Mouse (Mus musculus): Measurements from ENCODE around the gene H2-Ob. TPM values are rescaled to one million over a fixed set of nuclear protein-coding genes. Genes with fewer than 3 reads are reported as not detected.

H2-Ob gene
- polyA plus RNA-seq, 1 experiment from 2014 or later, result 0.05 TPM

Other genes with a start within 250 kb of the H2-Ob start
- gene H2-K1, start 238.6 kb upstream of the H2-Ob start, polyA plus RNA-seq (2016; fragmentation: Nextera tagmentation; extraction: Ambion mirVana), result 82.1 and 83.5 TPM in 2 replicates
- 10.6 and 10.7 TPM in 2 replicates for gene Ring1, start 214.2 kb upstream of the H2-Ob start, polyA plus RNA-seq (2016; fragmentation: Nextera tagmentation; extraction: Ambion mirVana)
- gene H2-Ke6, start 210.8 kb upstream of the H2-Ob start, polyA plus RNA-seq (2016; fragmentation: Nextera tagmentation; extraction: Ambion mirVana), result 33.2 and 36.1 TPM in 2 replicates
- gene Slc39a7, start 207.2 kb upstream of the H2-Ob start, polyA plus RNA-seq (2016; fragmentation: Nextera tagmentation; extraction: Ambion mirVana), result 91.7 and 96.0 TPM in 2 replicates
- 29.2 and 31.3 TPM in 2 replicates for gene Rxrb, start 207.1 kb upstream of the H2-Ob start, polyA plus RNA-seq (2016; fragmentation: Nextera tagmentation; extraction: Ambion mirVana)
- gene Col11a2, start 199.5 kb upstream of the H2-Ob start, polyA plus RNA-seq (2016; fragmentation: Nextera tagmentation; extraction: Ambion mirVana), result 0.37 and 0.54 TPM in 2 replicates
- gene H2-Oa, start 146.6 kb upstream of the H2-Ob start, polyA plus RNA-seq (2016; fragmentation: Nextera tagmentation; extraction: Ambion mirVana), result 0.37 and 0.56 TPM in 2 replicates
- 3.1 and 4.3 TPM in 2 replicates for gene H2-DMa, start 119.4 kb upstream of the H2-Ob start, polyA plus RNA-seq (2016; fragmentation: Nextera tagmentation; extraction: Ambion mirVana)
- gene Brd2, start 116.3 kb upstream of the H2-Ob start, polyA plus RNA-seq (2016; fragmentation: Nextera tagmentation; extraction: Ambion mirVana), result 59.9 and 66.1 TPM in 2 replicates
- 0.30 and 0.35 TPM in 2 replicates for gene H2-DMb2, start 95.6 kb upstream of the H2-Ob start, polyA plus RNA-seq (2016; fragmentation: Nextera tagmentation; extraction: Ambion mirVana)
- 0.21 and 0.45 TPM in 2 replicates for gene H2-DMb1, start 85.8 kb upstream of the H2-Ob start, polyA plus RNA-seq (2016; fragmentation: Nextera tagmentation; extraction: Ambion mirVana)
- gene Tap1, start 51.4 kb upstream of the H2-Ob start, polyA plus RNA-seq (2016; fragmentation: Nextera tagmentation; extraction: Ambion mirVana), result 2.3 and 2.6 TPM in 2 replicates
- 4.5 and 5.0 TPM in 2 replicates for gene Psmb9, start 51.1 kb upstream of the H2-Ob start, polyA plus RNA-seq (2016; fragmentation: Nextera tagmentation; extraction: Ambion mirVana)
- gene Psmb8, start 41.2 kb upstream of the H2-Ob start, polyA plus RNA-seq (2016; fragmentation: Nextera tagmentation; extraction: Ambion mirVana), result 12.5 and 13.5 TPM in 2 replicates
- gene Tap2, start 35.4 kb upstream of the H2-Ob start, polyA plus RNA-seq (2016; fragmentation: Nextera tagmentation; extraction: Ambion mirVana), result 5.6 and 6.9 TPM in 2 replicates
- gene H2-Ab1, start 18.8 kb downstream of the H2-Ob start, polyA plus RNA-seq (2016; fragmentation: Nextera tagmentation; extraction: Ambion mirVana), result 2.9 and 3.1 TPM in 2 replicates
- 0.11 TPM in 1 of 2 replicates, not detected in the other for gene H2-Aa, start 48.9 kb downstream of the H2-Ob start, polyA plus RNA-seq (2016; fragmentation: Nextera tagmentation; extraction: Ambion mirVana)
- 0.15 and 0.37 TPM in 2 replicates for gene H2-Eb1, start 67.0 kb downstream of the H2-Ob start, polyA plus RNA-seq (2016; fragmentation: Nextera tagmentation; extraction: Ambion mirVana)
- not detected in 2 replicates for gene H2-Eb2, start 86.8 kb downstream of the H2-Ob start, polyA plus RNA-seq (2016; fragmentation: Nextera tagmentation; extraction: Ambion mirVana)
- gene Btnl2, start 115.9 kb downstream of the H2-Ob start, polyA plus RNA-seq (2016; fragmentation: Nextera tagmentation; extraction: Ambion mirVana), result 0.07 TPM in 1 of 2 replicates, not detected in the other
- gene Btnl1, start 138.2 kb downstream of the H2-Ob start, polyA plus RNA-seq (2016; fragmentation: Nextera tagmentation; extraction: Ambion mirVana), result not detected in 2 replicates
- 0.18 and 0.31 TPM in 2 replicates for gene BC051142, start 159.9 kb downstream of the H2-Ob start, polyA plus RNA-seq (2016; fragmentation: Nextera tagmentation; extraction: Ambion mirVana)
- not detected in 2 replicates for gene Btnl4, start 238.4 kb downstream of the H2-Ob start, polyA plus RNA-seq (2016; fragmentation: Nextera tagmentation; extraction: Ambion mirVana)